In genomic region chr4:154419766-154420165, GRCm38 (mm10) we compare ENCODE assay signal across 19 mouse cellular contexts.
DNase-seq lines count a peak whose midpoint lies in the region; ATAC-seq lines count a peak whose summit lies in the region.
"Had no signal": no experiment of that assay in that cellular context is flagged by ENCODE, and none has a peak within 500 bp of the region (broad histone marks: within the 10 kb centered on the region; RNA-seq: fewer than 3 reads in every experiment).

No protein-coding gene starts in this region.

- peak; percentile 24; the same call in 1 of the 2 replicates for ATAC-seq in forebrain, embryonic 13.5 days
- no peak for ATAC-seq in heart, embryonic 12.5 days (ENCODE audit: insufficient number of reproducible peaks, low FRiP score)
- peak; percentile 47; the same call in 1 of the 2 replicates for ATAC-seq in forebrain, embryonic 16.5 days
- ATAC-seq in liver, embryonic 12.5 days, result no peak
- ATAC-seq in midbrain, embryonic 14.5 days (ENCODE audit: low FRiP score, low TSS enrichment), result no peak
- ATAC-seq: hindbrain, embryonic 16.5 days; inflammation-experienced regulatory T-cells, adult 6 months had no signal

- peaks cover 5% of the 10 kb centered on the region; the same call in 1 of the 2 replicates for H3K9me3 ChIP-seq in forebrain, embryonic 13.5 days (replicated peaks)
- peaks cover 8% of the 10 kb centered on the region for H3K9me3 ChIP-seq in forebrain, embryonic 10.5 days
- H3K9me3 ChIP-seq in heart, embryonic 12.5 days (replicated peaks), result peaks cover 5% of the 10 kb centered on the region; the same call in 1 of the 2 replicates
- H3K9me3 ChIP-seq in forebrain, embryonic 16.5 days (ENCODE audit: control insufficient read depth, low read length), result peaks cover 2% of the 10 kb centered on the region; the same call in 1 of the 2 replicates
- H3K9me3 ChIP-seq in liver, embryonic 12.5 days (replicated peaks), result no peaks in the 10 kb centered on the region
- H3K9me3 ChIP-seq in midbrain, embryonic 14.5 days (ENCODE audit: control insufficient read depth, low read length), result no peaks in the 10 kb centered on the region
- H3K9me3 ChIP-seq: heart, embryonic 13.5 days; hindbrain, embryonic 12.5 days had no signal

- H3K27me3 ChIP-seq in forebrain, embryonic 13.5 days, result peaks cover 3% of the 10 kb centered on the region; the same call in 1 of the 2 replicates
- peaks cover 29% of the 10 kb centered on the region for H3K27me3 ChIP-seq in forebrain, embryonic 10.5 days (ENCODE audit: poor library complexity, severe bottlenecking)
- peaks cover 39% of the 10 kb centered on the region for H3K27me3 ChIP-seq in heart, embryonic 12.5 days (replicated peaks)
- H3K27me3 ChIP-seq in forebrain, embryonic 16.5 days (replicated peaks; ENCODE audit: control insufficient read depth, insufficient read depth, low read length), result no peaks in the 10 kb centered on the region
- peaks cover 13% of the 10 kb centered on the region; the same call in 1 of the 2 replicates for H3K27me3 ChIP-seq in liver, embryonic 12.5 days (replicated peaks)
- peaks cover 4% of the 10 kb centered on the region; the same call in 1 of the 2 replicates for H3K27me3 ChIP-seq in midbrain, embryonic 14.5 days (ENCODE audit: control insufficient read depth, insufficient read depth, low read length)

- H3K9ac ChIP-seq in forebrain, embryonic 13.5 days, result no peak overlapping the region
- peak overlapping the region; percentile 36; the same call in 1 of the 2 replicates for H3K9ac ChIP-seq in heart, embryonic 12.5 days
- no peak overlapping the region for H3K9ac ChIP-seq in forebrain, embryonic 16.5 days (replicated peaks; ENCODE audit: low read depth, low read length)
- no peak overlapping the region for H3K9ac ChIP-seq in liver, embryonic 12.5 days
- no peak overlapping the region for H3K9ac ChIP-seq in midbrain, embryonic 14.5 days (replicated peaks; ENCODE audit: low read length)
- H3K9ac ChIP-seq: embryonic facial prominence, embryonic 13.5 days; heart, embryonic 13.5 days; hindbrain, embryonic 12.5 days had no signal

- no peaks in the 10 kb centered on the region for H3K36me3 ChIP-seq in forebrain, embryonic 13.5 days (ENCODE audit: poor library complexity, severe bottlenecking)
- peaks cover 23% of the 10 kb centered on the region for H3K36me3 ChIP-seq in forebrain, embryonic 10.5 days (replicated peaks)
- H3K36me3 ChIP-seq in heart, embryonic 12.5 days, result no peaks in the 10 kb centered on the region
- no peaks in the 10 kb centered on the region for H3K36me3 ChIP-seq in forebrain, embryonic 16.5 days (ENCODE audit: control insufficient read depth, insufficient read depth)
- no peaks in the 10 kb centered on the region for H3K36me3 ChIP-seq in liver, embryonic 12.5 days
- H3K36me3 ChIP-seq in midbrain, embryonic 14.5 days (ENCODE audit: control insufficient read depth, insufficient read depth, low read length), result no peaks in the 10 kb centered on the region
- H3K36me3 ChIP-seq: embryonic facial prominence, embryonic 13.5 days; heart, embryonic 13.5 days; hindbrain, embryonic 12.5 days had no signal

- 71% methylated on average over 4 of the region's 4 CpGs for WGBS in forebrain, embryonic 13.5 days
- WGBS in forebrain, embryonic 10.5 days, result 92% methylated on average over 4 of the region's 4 CpGs
- 78% methylated on average over 4 of the region's 4 CpGs for WGBS in heart, embryonic 12.5 days
- 38% methylated on average over 4 of the region's 4 CpGs for WGBS in forebrain, embryonic 16.5 days
- WGBS in liver, embryonic 12.5 days (ENCODE audit: insufficient replicate concordance), result 59% methylated on average over 4 of the region's 4 CpGs
- WGBS in midbrain, embryonic 14.5 days, result 80% methylated on average over 4 of the region's 4 CpGs

- H3K4me1 ChIP-seq in forebrain, embryonic 13.5 days, result peaks cover 41% of the 10 kb centered on the region
- peaks cover 57% of the 10 kb centered on the region for H3K4me1 ChIP-seq in forebrain, embryonic 10.5 days
- H3K4me1 ChIP-seq in heart, embryonic 12.5 days (replicated peaks), result peaks cover 37% of the 10 kb centered on the region
- H3K4me1 ChIP-seq in forebrain, embryonic 16.5 days (replicated peaks; ENCODE audit: control insufficient read depth, insufficient read depth, low read length), result peaks cover 25% of the 10 kb centered on the region
- H3K4me1 ChIP-seq in liver, embryonic 12.5 days, result peaks cover 8% of the 10 kb centered on the region; the same call in 1 of the 2 replicates
- peaks cover 14% of the 10 kb centered on the region; the same call in 1 of the 2 replicates for H3K4me1 ChIP-seq in midbrain, embryonic 14.5 days (ENCODE audit: control insufficient read depth, insufficient read depth, low read length)

- H3K4me3 ChIP-seq in forebrain, embryonic 13.5 days, result no peak overlapping the region
- no peak overlapping the region for H3K4me3 ChIP-seq in forebrain, embryonic 10.5 days
- no peak overlapping the region for H3K4me3 ChIP-seq in heart, embryonic 12.5 days
- no peak overlapping the region for H3K4me3 ChIP-seq in forebrain, embryonic 16.5 days (replicated peaks; ENCODE audit: low read length)
- no peak overlapping the region for H3K4me3 ChIP-seq in liver, embryonic 12.5 days
- no peak overlapping the region for H3K4me3 ChIP-seq in midbrain, embryonic 14.5 days (replicated peaks; ENCODE audit: low read depth, low read length)
- H3K4me3 ChIP-seq: embryonic facial prominence, embryonic 13.5 days; heart, embryonic 13.5 days; hindbrain, embryonic 12.5 days had no signal

- H3K4me2 ChIP-seq in forebrain, embryonic 13.5 days, result no peak overlapping the region
- no peak overlapping the region for H3K4me2 ChIP-seq in heart, embryonic 12.5 days
- no peak overlapping the region for H3K4me2 ChIP-seq in forebrain, embryonic 16.5 days (ENCODE audit: low read length)
- no peak overlapping the region for H3K4me2 ChIP-seq in liver, embryonic 12.5 days
- H3K4me2 ChIP-seq in midbrain, embryonic 14.5 days (ENCODE audit: low read length), result no peak overlapping the region
- H3K4me2 ChIP-seq: embryonic facial prominence, embryonic 13.5 days; heart, embryonic 13.5 days; hindbrain, embryonic 12.5 days had no signal

- no peak overlapping the region for H3K27ac ChIP-seq in forebrain, embryonic 13.5 days
- H3K27ac ChIP-seq in forebrain, embryonic 10.5 days, result no peak overlapping the region
- no peak overlapping the region for H3K27ac ChIP-seq in heart, embryonic 12.5 days (ENCODE audit: poor library complexity, severe bottlenecking)
- H3K27ac ChIP-seq in forebrain, embryonic 16.5 days (ENCODE audit: low read length), result no peak overlapping the region
- H3K27ac ChIP-seq in liver, embryonic 12.5 days, result no peak overlapping the region
- no peak overlapping the region for H3K27ac ChIP-seq in midbrain, embryonic 14.5 days (replicated peaks; ENCODE audit: low read depth, low read length)
- H3K27ac ChIP-seq: embryonic facial prominence, embryonic 13.5 days; heart, embryonic 13.5 days; hindbrain, embryonic 12.5 days had no signal

- DNase-seq in forebrain, embryonic 10.5 days (ENCODE audit: extremely low spot score, low spot score), result no peak
- DNase-seq in heart, adult 8-10 months (ENCODE audit: low spot score), result no peak
- peak; percentile 43 for DNase-seq in brain, adult 2 months (ENCODE audit: low read depth, low spot score)
- DNase-seq in midbrain, embryonic 14.5 days, result no peak
- DNase-seq: adrenal gland, postnatal 10 days; cerebellum, adult 2 months; gastrocnemius, postnatal 10 days; heart, adult 18-20 months; heart, postnatal 4 days; kidney, adult 2 months had no signal

Comparison
In these comparisons a context has a peak if more than half of its experiments do, and no peak if none do; other contexts are left out.
1. ATAC-seq: peak in forebrain, embryonic 13.5 days (single experiment) and forebrain, embryonic 16.5 days (single experiment); none in heart, embryonic 12.5 days (single experiment), liver, embryonic 12.5 days (single experiment) and midbrain, embryonic 14.5 days (single experiment).